Mouse (Mus musculus) ES-E14 (cell line): ENCODE measurements at regions not wholly inside any gene's neighbourhood (a gene's known extent, or its start where the extent isn't known, plus 50 kb on each side); places are given as distances from the start of the nearest gene placed in this dataset.

Source experiments
- DNase-seq: peaks from one replicate; pipeline ENCODE4 v3.0.0-alpha.2; 2013; ENCODE audit warnings: low read depth, low spot score
- H3K27ac ChIP-seq: 2 replicates; pipeline ENCODE4 v1.5.1; 2012; ENCODE audit warnings: low read depth, mild to moderate bottlenecking, low read length, moderate library complexity, mixed read lengths; ENCODE audit not compliant: poor library complexity, insufficient read depth, severe bottlenecking
- H3K36me3 ChIP-seq: 2 replicates; pipeline ENCODE4 v1.6.1; 2012; ENCODE audit warnings: mild to moderate bottlenecking, low read length, moderate library complexity, mixed read lengths; ENCODE audit not compliant: control insufficient read depth, poor library complexity, insufficient read depth, severe bottlenecking
- H3K4me1 ChIP-seq, 2 experiments: fragments of 150-350 bp in 1 of 2; sonication (generic) in 1 of 2; 2 replicates each; pipeline ENCODE4 v1.6.1; 2012; ENCODE audit warnings: low read length in 2 of 2, mild to moderate bottlenecking in 1 of 2, mixed read lengths in 1 of 2; ENCODE audit not compliant: control insufficient read depth in 2 of 2, insufficient read depth in 2 of 2, poor library complexity in 1 of 2
- H3K4me3 ChIP-seq, 2 experiments: fragments of 150-350 bp in 1 of 2; sonication (generic) in 1 of 2; 2 replicates each; pipeline ENCODE4 v1.5.1; 2012; ENCODE audit warnings: low read length in 2 of 2, low read depth in 1 of 2, mild to moderate bottlenecking in 1 of 2, mixed read lengths in 1 of 2; ENCODE audit not compliant: insufficient read depth in 1 of 2, poor library complexity in 1 of 2, severe bottlenecking in 1 of 2
- H3K9ac ChIP-seq: 2 replicates; pipeline ENCODE4 v1.6.1; 2012; ENCODE audit warnings: low read depth, mild to moderate bottlenecking, low read length, mixed read lengths; ENCODE audit not compliant: poor library complexity, insufficient read depth, severe bottlenecking
- H3K9me3 ChIP-seq: fragments of 150-350 bp; sonication (generic); 2 replicates; pipeline ENCODE4 v1.6.1; 2012; ENCODE audit warnings: low read depth, mild to moderate bottlenecking, low read length; ENCODE audit not compliant: control insufficient read depth, insufficient read depth
- CHD2 ChIP-seq: IDR thresholded peaks from 2 replicates; pipeline ENCODE4 v1.6.1; 2014; ENCODE audit warnings: mild to moderate bottlenecking, low read depth, low read length, inconsistent platforms
- HCFC1 ChIP-seq: IDR thresholded peaks from 2 replicates; pipeline ENCODE4 v1.6.1; 2012; ENCODE audit warnings: low read length, inconsistent platforms, borderline replicate concordance; ENCODE audit not compliant: insufficient read depth
- MAFK ChIP-seq: IDR thresholded peaks from 2 replicates; pipeline ENCODE4 v1.6.1; 2014; ENCODE audit warnings: mild to moderate bottlenecking, low read depth, low read length, inconsistent platforms; ENCODE audit not compliant: insufficient read depth
- ZC3H11A ChIP-seq: IDR thresholded peaks from 2 replicates; pipeline ENCODE4 v1.6.1; 2012; ENCODE audit warnings: low read depth, mild to moderate bottlenecking, inconsistent platforms, low read length, borderline replicate concordance
- ZNF384 ChIP-seq: IDR thresholded peaks from 2 replicates; pipeline ENCODE4 v1.6.1; 2012; ENCODE audit warnings: low read depth, low read length, inconsistent platforms
- in situ Hi-C, 2 experiments: fragments of 600-800 bp; cut with MboI; formaldehyde crosslinking; loops; one replicate each; pipeline ENCODE4 v1.15.1; 2025; ENCODE audit warnings: low sequenced_read_pairs in 2 of 2, inconsistent platforms in 1 of 2; ENCODE audit not compliant: unreplicated experiment in 2 of 2

DNA sequence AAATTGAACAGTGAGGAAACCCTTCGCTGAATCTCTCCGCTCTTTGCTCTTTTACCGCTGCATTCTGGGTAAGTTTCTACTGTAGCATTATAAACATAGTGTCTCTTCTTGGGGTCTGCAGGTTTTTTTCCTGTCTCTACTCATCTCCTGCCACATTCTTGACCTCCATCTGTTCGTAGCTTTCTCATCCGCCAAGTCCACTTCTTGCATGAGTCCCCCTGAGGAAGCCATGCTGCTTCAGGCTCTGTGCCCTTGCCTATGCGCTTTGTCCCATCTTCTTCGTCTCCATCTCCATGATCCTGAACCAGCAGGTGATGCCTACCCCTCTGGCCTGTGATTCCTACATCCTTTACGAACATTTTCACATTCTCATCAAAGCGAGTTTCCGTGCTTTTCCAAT, 60.0 kb upstream of the 4930583I09Rik start:
- no peak for DNase-seq
- H3K4me1 ChIP-seq: 0 out of 4 replicates have a peak, but pooled peaks cover 0 to 2% of the 10 kb centered on the region in 2 experiments
- TF ChIP-seq MAFK: no peak
- TF ChIP-seq ZC3H11A: no peak
- TF ChIP-seq ZNF384: no peak
- no peak for TF ChIP-seq CHD2
- TF ChIP-seq HCFC1: no peak
- in situ Hi-C loops: no loop called here
- H3K9me3 ChIP-seq: no peaks in the 10 kb centered on the region
- no peak overlapping the region for H3K4me3 ChIP-seq
- H3K36me3 ChIP-seq: no peaks in the 10 kb centered on the region
- no peak overlapping the region for H3K9ac ChIP-seq
- no peak overlapping the region for H3K27ac ChIP-seq

DNA sequence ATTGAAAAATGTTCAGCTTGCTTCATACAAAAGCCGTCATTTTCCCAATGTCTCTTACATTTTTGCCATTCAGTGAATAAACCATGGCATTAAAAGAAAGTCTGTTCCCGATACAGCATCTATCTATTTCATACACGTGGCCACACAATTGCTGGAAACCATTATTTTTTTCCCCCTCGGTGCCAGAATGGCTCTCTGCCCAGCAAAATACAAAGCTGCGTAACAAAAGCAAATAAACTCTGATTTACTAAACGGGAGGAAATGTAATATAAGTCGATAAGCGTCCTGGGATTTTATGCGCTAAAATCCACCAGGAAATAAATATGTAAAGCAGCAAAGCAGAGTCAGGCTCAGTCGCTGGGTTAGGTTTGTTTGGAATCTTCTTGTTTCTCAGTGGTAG, 59.6 kb upstream of the 4930583I09Rik start:
- Histone ChIP-seq H3K9ac (no peak overlapping the region), H3K4me1 (0 out of 4 replicates have a peak, but pooled peaks cover 0 to 2% of the 10 kb centered on the region in 2 experiments), H3K9me3 (no peaks in the 10 kb centered on the region), H3K36me3 (no peaks in the 10 kb centered on the region), H3K4me3 (no peak overlapping the region), H3K27ac (no peak overlapping the region)
- in situ Hi-C loops: no loop called here
- no peak for DNase-seq
- TF ChIP-seq ZNF384 (no peak), MAFK (no peak), ZC3H11A (no peak), CHD2 (no peak), HCFC1 (no peak)

GRCm38 (mm10) chr17:64893182-64893902, 57.5 kb upstream of the 4930583I09Rik start:
- H3K36me3 ChIP-seq: no peaks in the 10 kb centered on the region
- no peak overlapping the region for H3K9ac ChIP-seq
- H3K4me1 ChIP-seq: 0 out of 4 replicates have a peak, but pooled peaks cover 0 to 2% of the 10 kb centered on the region in 2 experiments
- no peak overlapping the region for H3K27ac ChIP-seq
- H3K4me3 ChIP-seq: no peak overlapping the region
- H3K9me3 ChIP-seq: no peaks in the 10 kb centered on the region
- no peak for DNase-seq
- in situ Hi-C loops: no loop called here
- no peak for TF ChIP-seq CHD2
- TF ChIP-seq MAFK: no peak
- TF ChIP-seq HCFC1: no peak
- no peak for TF ChIP-seq ZC3H11A
- TF ChIP-seq ZNF384: no peak
